Mouse (Mus musculus) heart, postnatal 0 days (tissue): ENCODE data around the gene Spsb3. TPM values are rescaled to one million over a fixed set of nuclear protein-coding genes. Genes with fewer than 3 reads are reported as not detected.

Experiments
- ATAC-seq: fragments of 200-750 bp; cut with Nextera tagmentation; 2 replicates; pipeline ENCODE4 v1.8.0; 2017; ENCODE audit warnings: low read depth, moderate number of reproducible peaks, moderate library complexity; ENCODE audit not compliant: insufficient read depth
- DNase-seq: peaks from one replicate; pipeline ENCODE4 v3.0.0-alpha.2; 2016; ENCODE audit warnings: low spot score
- H3K27ac ChIP-seq: fragments of 300-500 bp; sonication (generic); 2 replicates; pipeline ENCODE4 v1.5.1; 2014; ENCODE audit warnings: low read depth, mild to moderate bottlenecking
- H3K27me3 ChIP-seq: fragments of 300-500 bp; sonication (generic); 2 replicates; pipeline ENCODE4 v1.6.1; 2014; ENCODE audit warnings: low read length, mixed read lengths; ENCODE audit not compliant: control insufficient read depth, insufficient read depth
- H3K36me3 ChIP-seq: fragments of 300-500 bp; sonication (generic); replicated peaks from 2 replicates; pipeline ENCODE4 v1.6.1; 2014; ENCODE audit warnings: low read length, mixed read lengths; ENCODE audit not compliant: control insufficient read depth, insufficient read depth
- H3K4me1 ChIP-seq: fragments of 300-500 bp; sonication (generic); 2 replicates; pipeline ENCODE4 v1.6.1; 2014; ENCODE audit warnings: antibody characterized with exemption; ENCODE audit not compliant: control insufficient read depth, insufficient read depth
- H3K4me2 ChIP-seq: fragments of 300-500 bp; sonication (generic); 2 replicates; pipeline ENCODE4 v1.6.1; 2014; ENCODE audit warnings: low read depth, mild to moderate bottlenecking, low read length, moderate library complexity
- H3K4me3 ChIP-seq: fragments of 300-500 bp; sonication (generic); 2 replicates; pipeline ENCODE4 v1.5.1; 2014; ENCODE audit warnings: low read depth, low read length
- H3K9ac ChIP-seq: fragments of 300-500 bp; sonication (generic); replicated peaks from 2 replicates; pipeline ENCODE4 v1.6.1; 2014; ENCODE audit warnings: low read depth, low read length, mixed read lengths
- H3K9me3 ChIP-seq: fragments of 300-500 bp; sonication (generic); replicated peaks from 2 replicates; pipeline ENCODE4 v1.6.1; 2016; ENCODE audit warnings: low read length; ENCODE audit not compliant: control insufficient read depth
- CTCF ChIP-seq: IDR thresholded peaks from 2 replicates; pipeline ENCODE4 v1.5.1; 2016; ENCODE audit warnings: antibody characterized with exemption, control low read depth, low read depth
- EP300 ChIP-seq: IDR thresholded peaks from 2 replicates; pipeline ENCODE4 v1.6.1; 2016; ENCODE audit warnings: antibody characterized with exemption, low read depth
- WGBS: fragments of 180-500 bp; shearing (Covaris S2); extraction: QIAGEN DNeasy Blood & Tissue Kit; methylation state at CpG from one replicate; pipeline ENCODE4 v1.1.7; 2014; 5-methylcytosine and 5-hydroxymethylcytosine counted together
- polyA plus RNA-seq: library from polyadenylated mRNA; unstranded; fragments of >200 nt; fragmentation: Nextera tagmentation; extraction: Ambion mirVana; gene quantifications from 2 replicates; pipeline ENCODE4 v1.2.1, GENCODE M21; 2015
- total RNA-seq: library from RNA; depleted of rRNA; stranded (reverse); fragments of >200 nt; gene quantifications from 2 replicates; pipeline ENCODE4 v1.2.3, GENCODE M21; 2014; ENCODE audit warnings: low replicate concordance

Gene Spsb3
- total and polyA plus RNA-seq, 2 experiments from 2014 or later, result 40.2 to 74.6 TPM

- Histone ChIP-seq H3K9me3 (no peaks in the 10 kb centered on the region), H3K27ac (peak within 1 kb of the TSS; percentile 83), H3K4me2 (peak within 1 kb of the TSS; percentile 97), H3K27me3 (no peaks in the 10 kb centered on the region), H3K36me3 (peaks cover 58% of the 10 kb centered on the region), H3K9ac (peak within 1 kb of the TSS; percentile 90), H3K4me3 (peak within 1 kb of the TSS; percentile 71), H3K4me1 (peaks cover 20% of the 10 kb centered on the region; the same call in 1 of the 2 replicates)
- 0% methylated on average over 62 of the region's 62 CpGs for WGBS
- DNase-seq (peak; percentile 84), ATAC-seq (peak; percentile 48)
- TF ChIP-seq EP300 (no peak), CTCF (no peak)
Measured at GRCm38 (mm10) chr17:24894995-24895547, 8.6 kb downstream of the Spsb3 start, which contains the start of the genes Eme2 and Mrps34. TSS of gene Eme2 (minus strand) at chr17:24895087. TSS of gene Mrps34 (plus strand) at chr17:24895116.

DNA sequence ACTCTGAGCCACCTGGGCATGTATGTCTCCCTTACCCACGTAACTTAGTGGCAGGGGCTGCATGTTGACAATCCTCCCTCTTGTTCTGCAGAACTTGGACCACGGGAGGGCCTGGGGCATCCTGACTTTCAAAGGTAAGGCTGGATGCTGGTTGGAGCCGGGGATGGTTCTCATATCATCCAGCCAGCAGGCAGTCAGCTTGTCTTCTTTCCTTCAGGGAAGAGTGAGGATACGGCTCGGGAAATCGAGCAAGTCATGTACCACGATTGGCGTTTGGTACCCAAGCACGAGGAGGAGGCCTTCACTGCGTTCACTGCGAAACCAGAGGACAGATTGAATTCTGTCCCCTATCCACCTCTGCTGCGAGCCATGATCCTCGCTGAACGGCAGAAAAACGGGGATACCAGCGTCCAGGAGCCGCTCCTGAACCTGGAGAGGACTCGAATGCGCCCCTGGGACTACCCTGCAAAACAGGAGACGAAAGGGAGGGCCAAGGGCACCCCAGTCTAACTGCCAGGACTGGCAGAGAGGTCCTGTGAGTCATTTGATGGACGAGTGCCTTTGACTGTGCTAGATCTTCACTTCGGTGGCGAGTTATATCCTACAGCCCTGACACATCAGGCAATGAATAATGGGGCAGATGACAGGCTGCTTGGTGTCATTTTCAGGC, 9.3 kb downstream of the Spsb3 start:
- H3K9ac ChIP-seq, result peak overlapping the region; percentile 90
- peak overlapping the region; percentile 71 for H3K4me3 ChIP-seq
- peak overlapping the region; percentile 83 for H3K27ac ChIP-seq
- H3K4me1 ChIP-seq, result peaks cover 20% of the 10 kb centered on the region; the same call in 1 of the 2 replicates
- H3K4me2 ChIP-seq, result peak overlapping the region; percentile 97
- H3K27me3 ChIP-seq, result no peaks in the 10 kb centered on the region
- H3K9me3 ChIP-seq, result no peaks in the 10 kb centered on the region
- DNase-seq, result no peak
- 9% methylated on average over 23 of the region's 23 CpGs for WGBS
- TF ChIP-seq CTCF (no peak), EP300 (no peak)
- no peak for ATAC-seq
- H3K36me3 ChIP-seq, result peaks cover 58% of the 10 kb centered on the region

- peaks cover 20% of the 10 kb centered on the region; the same call in 1 of the 2 replicates for H3K4me1 ChIP-seq
- H3K27ac ChIP-seq, result peak within 1 kb of the TSS; percentile 83
- peak within 1 kb of the TSS; percentile 90 for H3K9ac ChIP-seq
- H3K9me3 ChIP-seq, result no peaks in the 10 kb centered on the region
- ATAC-seq (peak; percentile 47), DNase-seq (peak; percentile 58)
- H3K27me3 ChIP-seq, result no peaks in the 10 kb centered on the region
- peak within 1 kb of the TSS; percentile 97 for H3K4me2 ChIP-seq
- 1% methylated on average over 50 of the region's 50 CpGs for WGBS
- TF ChIP-seq EP300, result no peak
- TF ChIP-seq CTCF, result no peak
- H3K4me3 ChIP-seq, result peak within 1 kb of the TSS; percentile 71
- peaks cover 58% of the 10 kb centered on the region for H3K36me3 ChIP-seq
Measured at GRCm38 (mm10) chr17:24896241-24896992, 10.0 kb downstream of the Spsb3 start, which contains the start of gene Nme3. TSS of gene Nme3 (plus strand) at chr17:24896500.

DNA sequence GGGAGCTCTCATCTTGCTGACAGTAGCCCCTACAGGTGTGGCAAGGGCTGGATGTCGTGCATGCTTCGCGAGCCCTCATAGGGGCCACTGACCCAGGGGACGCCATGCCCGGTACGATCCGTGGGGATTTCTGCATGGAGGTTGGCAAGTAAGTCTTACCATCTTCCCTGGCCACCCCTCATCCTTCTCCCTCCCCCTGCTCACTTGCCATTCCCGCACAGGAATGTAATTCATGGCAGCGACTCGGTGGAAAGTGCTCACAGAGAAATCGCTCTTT, 10.5 kb downstream of the Spsb3 start:
- peaks cover 59% of the 10 kb centered on the region for H3K36me3 ChIP-seq
- H3K27me3 ChIP-seq, result no peaks in the 10 kb centered on the region
- DNase-seq (no peak), ATAC-seq (no peak)
- TF ChIP-seq CTCF, result no peak
- no peak for TF ChIP-seq EP300
- H3K4me3 ChIP-seq, result peak overlapping the region; percentile 71
- no peaks in the 10 kb centered on the region for H3K9me3 ChIP-seq
- WGBS, result 46% methylated on average over 11 of the region's 11 CpGs
- peaks cover 20% of the 10 kb centered on the region; the same call in 1 of the 2 replicates for H3K4me1 ChIP-seq
- peak overlapping the region; percentile 83 for H3K27ac ChIP-seq
- peak overlapping the region; percentile 90 for H3K9ac ChIP-seq
- peak overlapping the region; percentile 97 for H3K4me2 ChIP-seq

DNA sequence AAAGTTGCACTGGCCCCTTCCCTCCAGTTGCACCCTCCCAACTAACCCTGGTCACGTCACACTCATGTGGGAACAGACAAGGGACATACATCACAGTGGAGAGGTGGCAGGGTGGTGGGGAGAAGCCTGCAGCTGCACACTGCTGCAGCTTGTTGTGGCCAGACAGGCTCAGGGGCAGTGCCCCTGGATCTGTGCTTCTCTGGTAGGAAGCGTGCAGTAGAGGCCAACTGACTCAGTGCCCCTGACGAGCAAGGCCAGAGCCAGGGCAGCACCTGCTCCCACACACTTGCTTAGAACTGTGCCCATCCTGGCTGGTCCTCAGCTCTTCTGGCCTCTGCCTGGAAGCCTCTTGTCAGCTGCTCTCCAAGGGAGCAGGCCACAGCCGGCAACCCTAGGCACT, 11.2 kb downstream of the Spsb3 start:
- H3K9ac ChIP-seq, result no peak overlapping the region
- H3K4me2 ChIP-seq, result no peak overlapping the region
- WGBS, result 75% methylated on average over 4 of the region's 4 CpGs
- ATAC-seq, result no peak
- H3K27me3 ChIP-seq, result no peaks in the 10 kb centered on the region
- no peak overlapping the region for H3K4me3 ChIP-seq
- DNase-seq, result no peak
- no peak for TF ChIP-seq EP300
- TF ChIP-seq CTCF, result no peak
- peaks cover 20% of the 10 kb centered on the region; the same call in 1 of the 2 replicates for H3K4me1 ChIP-seq
- H3K27ac ChIP-seq, result no peak overlapping the region
- H3K9me3 ChIP-seq, result no peaks in the 10 kb centered on the region
- H3K36me3 ChIP-seq, result peaks cover 59% of the 10 kb centered on the region
